Mouse (Mus musculus) kidney, embryonic 16.5 days (tissue): Measurements from ENCODE around the gene Cd24a. TPM values are rescaled to one million over a fixed set of nuclear protein-coding genes. Genes with fewer than 3 reads are reported as not detected.

Experiments used
- ATAC-seq: fragments of 200-750 bp; cut with Nextera tagmentation; 2 replicates; pipeline ENCODE4 v1.8.0; 2017; ENCODE audit warnings: moderate TSS enrichment; ENCODE audit not compliant: low FRiP score, low TSS enrichment
- H3K27ac ChIP-seq: fragments of 300-500 bp; sonication (generic); 2 replicates; pipeline ENCODE4 v1.5.1; 2014; ENCODE audit warnings: low read length
- H3K27me3 ChIP-seq: fragments of 300-500 bp; sonication (generic); 2 replicates; pipeline ENCODE4 v1.6.1; 2014; ENCODE audit warnings: low read length, control low read depth, mixed read lengths; ENCODE audit not compliant: insufficient read depth
- H3K36me3 ChIP-seq: fragments of 300-500 bp; sonication (generic); 2 replicates; pipeline ENCODE4 v1.6.1; 2014; ENCODE audit warnings: low read length, control low read depth, mixed read lengths; ENCODE audit not compliant: insufficient read depth
- H3K4me1 ChIP-seq: fragments of 300-500 bp; sonication (generic); 2 replicates; pipeline ENCODE4 v1.6.1; 2014; ENCODE audit warnings: low read length, control low read depth, mixed read lengths; ENCODE audit not compliant: insufficient read depth
- H3K4me2 ChIP-seq: fragments of 300-500 bp; sonication (generic); replicated peaks from 2 replicates; pipeline ENCODE4 v1.6.1; 2014; ENCODE audit warnings: low read depth, low read length
- H3K4me3 ChIP-seq: fragments of 300-500 bp; sonication (generic); 2 replicates; pipeline ENCODE4 v1.5.1; 2014; ENCODE audit warnings: mild to moderate bottlenecking, low read length
- H3K9ac ChIP-seq: fragments of 300-500 bp; sonication (generic); replicated peaks from 2 replicates; pipeline ENCODE4 v1.6.1; 2014; ENCODE audit warnings: low read length
- H3K9me3 ChIP-seq: fragments of 300-500 bp; sonication (generic); 2 replicates; pipeline ENCODE4 v1.6.1; 2016; ENCODE audit warnings: low read length, control low read depth
- WGBS: fragments of 180-500 bp; shearing (Covaris S2); extraction: QIAGEN DNeasy Blood & Tissue Kit; methylation state at CpG from one replicate; pipeline ENCODE4 v1.1.7; 2014; 5-methylcytosine and 5-hydroxymethylcytosine counted together
- polyA plus RNA-seq: library from polyadenylated mRNA; unstranded; fragments of >200 nt; fragmentation: Nextera tagmentation; extraction: Ambion mirVana; gene quantifications from 2 replicates; pipeline ENCODE4 v1.2.1, GENCODE M21; 2015

Gene Cd24a
- polyA plus RNA-seq, 1 experiment from 2014 or later = 416 TPM

- H3K4me1 ChIP-seq = peaks cover 5% of the 10 kb centered on the region
- 12% methylated on average over 6 of the region's 6 CpGs for WGBS
- H3K36me3 ChIP-seq = no peaks in the 10 kb centered on the region
- ATAC-seq = no peak
- H3K27me3 ChIP-seq = no peaks in the 10 kb centered on the region
- peak overlapping the region; percentile 27; the same call in 1 of the 2 replicates for H3K4me2 ChIP-seq
- no peak overlapping the region for H3K4me3 ChIP-seq
- H3K27ac ChIP-seq = no peak overlapping the region
- no peaks in the 10 kb centered on the region for H3K9me3 ChIP-seq
- 0 out of 2 replicates have a peak overlapping the region, but pooled peaks have one; percentile 29 for H3K9ac ChIP-seq
These were observed 41.0 kb downstream of the Cd24a start for GRCm38 (mm10) chr10:43619059-43619531.

- H3K27me3 ChIP-seq = no peaks in the 10 kb centered on the region
- no peak overlapping the region for H3K4me3 ChIP-seq
- H3K4me2 ChIP-seq = no peak overlapping the region
- ATAC-seq = no peak
- no peaks in the 10 kb centered on the region for H3K9me3 ChIP-seq
- H3K27ac ChIP-seq = no peak overlapping the region
- H3K36me3 ChIP-seq = no peaks in the 10 kb centered on the region
- WGBS = 91% methylated on average over 2 of the region's 2 CpGs
- H3K4me1 ChIP-seq = peaks cover 8% of the 10 kb centered on the region
- no peak overlapping the region for H3K9ac ChIP-seq
These were observed 41.9 kb downstream of the Cd24a start for GRCm38 (mm10) chr10:43619939-43620338.

GRCm38 (mm10) chr10:43623510-43623909 is 45.4 kb downstream of the Cd24a start:
- no peak overlapping the region for H3K27ac ChIP-seq
- H3K27me3 ChIP-seq = no peaks in the 10 kb centered on the region
- H3K4me1 ChIP-seq = peaks cover 8% of the 10 kb centered on the region
- no peak overlapping the region for H3K9ac ChIP-seq
- no peaks in the 10 kb centered on the region; the same call in 1 of the 2 replicates for H3K36me3 ChIP-seq
- no peak overlapping the region for H3K4me2 ChIP-seq
- no peak for ATAC-seq
- WGBS = 91% methylated on average over 8 of the region's 8 CpGs
- no peak overlapping the region for H3K4me3 ChIP-seq
- peaks cover 9% of the 10 kb centered on the region; the same call in 1 of the 2 replicates for H3K9me3 ChIP-seq

- ATAC-seq = no peak
- 42% methylated on average over 5 of the region's 5 CpGs for WGBS
These were observed 46.3 kb downstream of the Cd24a start for GRCm38 (mm10) chr10:43624362-43624761.

GRCm38 (mm10) chr10:43624791-43625398 is 46.8 kb downstream of the Cd24a start:
- 72% methylated on average over 2 of the region's 2 CpGs for WGBS
- H3K4me2 ChIP-seq = no peak overlapping the region
- H3K4me3 ChIP-seq = no peak overlapping the region
- no peak for ATAC-seq
- no peaks in the 10 kb centered on the region; the same call in 1 of the 2 replicates for H3K36me3 ChIP-seq
- H3K4me1 ChIP-seq = peaks cover 7% of the 10 kb centered on the region; the same call in 1 of the 2 replicates
- no peaks in the 10 kb centered on the region for H3K27me3 ChIP-seq
- no peak overlapping the region for H3K27ac ChIP-seq
- peaks cover 9% of the 10 kb centered on the region; the same call in 1 of the 2 replicates for H3K9me3 ChIP-seq
- H3K9ac ChIP-seq = no peak overlapping the region

More at GRCm38 (mm10) chr10:43624362-43624761, 46.3 kb downstream of the Cd24a start:
- Histone ChIP-seq H3K9me3 (peaks cover 9% of the 10 kb centered on the region; the same call in 1 of the 2 replicates), H3K4me3 (no peak overlapping the region), H3K4me2 (no peak overlapping the region), H3K36me3 (no peaks in the 10 kb centered on the region; the same call in 1 of the 2 replicates), H3K27me3 (no peaks in the 10 kb centered on the region), H3K27ac (no peak overlapping the region), H3K4me1 (peaks cover 4% of the 10 kb centered on the region), H3K9ac (no peak overlapping the region)

GRCm38 (mm10) chr10:43625578-43625977 is 47.5 kb downstream of the Cd24a start:
- no peaks in the 10 kb centered on the region for H3K27me3 ChIP-seq
- H3K4me3 ChIP-seq = no peak overlapping the region
- no peak overlapping the region for H3K4me2 ChIP-seq
- peaks cover 9% of the 10 kb centered on the region; the same call in 1 of the 2 replicates for H3K9me3 ChIP-seq
- H3K4me1 ChIP-seq = peaks cover 7% of the 10 kb centered on the region; the same call in 1 of the 2 replicates
- H3K36me3 ChIP-seq = no peaks in the 10 kb centered on the region; the same call in 1 of the 2 replicates
- 52% methylated on average over 2 of the region's 2 CpGs for WGBS
- no peak overlapping the region for H3K27ac ChIP-seq
- no peak overlapping the region for H3K9ac ChIP-seq
- no peak for ATAC-seq

GRCm38 (mm10) chr10:43629216-43629615 is 51.1 kb downstream of the Cd24a start:
- H3K4me3 ChIP-seq = no peak overlapping the region
- peaks cover 9% of the 10 kb centered on the region for H3K4me1 ChIP-seq
- peaks cover 9% of the 10 kb centered on the region; the same call in 1 of the 2 replicates for H3K9me3 ChIP-seq
- ATAC-seq = no peak
- no peak overlapping the region for H3K9ac ChIP-seq
- no peaks in the 10 kb centered on the region for H3K27me3 ChIP-seq
- H3K4me2 ChIP-seq = no peak overlapping the region
- 52% methylated on average over 5 of the region's 5 CpGs for WGBS
- no peak overlapping the region for H3K27ac ChIP-seq
- no peaks in the 10 kb centered on the region; the same call in 1 of the 2 replicates for H3K36me3 ChIP-seq

- Histone ChIP-seq H3K36me3 (no peaks in the 10 kb centered on the region; the same call in 1 of the 2 replicates), H3K9me3 (peaks cover 9% of the 10 kb centered on the region; the same call in 1 of the 2 replicates), H3K27me3 (no peaks in the 10 kb centered on the region), H3K27ac (no peak overlapping the region), H3K4me2 (no peak overlapping the region), H3K4me3 (no peak overlapping the region), H3K9ac (no peak overlapping the region), H3K4me1 (peaks cover 12% of the 10 kb centered on the region)
- no peak for ATAC-seq
These were observed 51.8 kb downstream of the Cd24a start for GRCm38 (mm10) chr10:43629857-43630256.

GRCm38 (mm10) chr10:43630634-43631033 is 52.5 kb downstream of the Cd24a start:
- Histone ChIP-seq H3K9me3 (peaks cover 9% of the 10 kb centered on the region; the same call in 1 of the 2 replicates), H3K9ac (no peak overlapping the region), H3K27me3 (no peaks in the 10 kb centered on the region), H3K4me1 (peaks cover 13% of the 10 kb centered on the region), H3K27ac (no peak overlapping the region), H3K4me3 (no peak overlapping the region), H3K36me3 (no peaks in the 10 kb centered on the region; the same call in 1 of the 2 replicates), H3K4me2 (no peak overlapping the region)
- ATAC-seq = no peak
- 65% methylated on average over 4 of the region's 4 CpGs for WGBS

GRCm38 (mm10) chr10:43631049-43631448 is 53.0 kb downstream of the Cd24a start:
- Histone ChIP-seq H3K27me3 (no peaks in the 10 kb centered on the region), H3K4me1 (peaks cover 13% of the 10 kb centered on the region), H3K9me3 (peaks cover 9% of the 10 kb centered on the region; the same call in 1 of the 2 replicates), H3K4me2 (no peak overlapping the region), H3K27ac (no peak overlapping the region), H3K36me3 (no peaks in the 10 kb centered on the region; the same call in 1 of the 2 replicates), H3K9ac (no peak overlapping the region), H3K4me3 (no peak overlapping the region)
- no peak for ATAC-seq
